Mouse (Mus musculus) layer of hippocampus, adult 9-11 months (tissue): Measurements from ENCODE around the gene Arrdc5.

Experiments used
- DNase-seq: peaks from one replicate; pipeline ENCODE4 v3.0.0; 2022

Arrdc5 gene

DNA sequence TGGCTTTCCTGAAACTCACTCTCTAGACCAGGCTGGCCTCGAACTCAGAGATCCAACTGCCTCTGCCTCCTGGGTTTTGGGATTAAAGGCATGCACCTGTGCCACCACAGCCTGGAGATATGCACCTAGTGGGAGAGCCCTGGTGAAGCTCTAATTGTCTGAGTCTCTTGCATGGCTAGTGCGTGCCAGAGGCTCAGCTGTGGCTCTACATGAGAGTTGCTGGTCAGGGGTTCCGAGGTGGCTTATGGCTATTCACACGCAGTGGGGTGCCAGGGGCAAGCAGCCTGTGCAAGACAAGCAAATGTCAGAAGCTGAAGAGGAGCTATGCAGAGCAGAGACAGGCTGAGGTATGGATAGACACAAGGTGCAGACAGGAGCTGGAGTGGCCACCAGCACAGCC lies 45.4 kb downstream of the Arrdc5 start:
- no peak for DNase-seq

GRCm38 (mm10) chr17:56251136-56251829 lies 48.8 kb downstream of the Arrdc5 start:
- DNase-seq: peak; percentile 86

DNA sequence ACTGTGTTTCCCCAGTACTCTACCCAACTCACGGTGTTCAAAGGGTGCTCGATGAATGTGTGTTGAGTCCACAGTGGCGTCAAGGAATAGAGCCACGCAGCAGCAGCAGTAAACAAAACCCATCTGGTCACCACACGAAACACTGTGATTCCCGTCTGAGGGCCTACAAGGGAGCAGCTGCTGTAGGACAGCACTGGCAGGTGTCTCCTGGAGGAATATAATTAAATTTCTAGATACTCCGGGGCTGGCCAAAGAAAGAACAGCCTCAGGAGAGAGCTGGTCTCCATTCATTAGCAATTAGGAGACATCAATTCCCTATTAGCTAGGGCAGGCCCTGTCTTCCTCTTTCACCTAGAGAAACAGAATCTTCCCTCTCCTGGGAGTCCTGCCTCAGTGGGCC lies 54.5 kb downstream of the Arrdc5 start:
- no peak for DNase-seq
